Mouse (Mus musculus) E14TG2a.4 (cell line): Measurements from ENCODE around the gene Kdm6b.

Source experiments
- CTCF ChIP-seq: conservative IDR thresholded peaks from 2 replicates; pipeline ENCODE4 v1.5.1; 2014; ENCODE audit warnings: low read length
- NANOG ChIP-seq: IDR thresholded peaks from 2 replicates; pipeline ENCODE4 v1.6.1; 2014; ENCODE audit warnings: borderline replicate concordance, low read length, mixed read lengths

- TF ChIP-seq CTCF: no peak
- TF ChIP-seq NANOG: no peak
Observed at GRCm38 (mm10) chr11:69407724-69408004, 5.8 kb downstream of the Kdm6b start.
